ENCODE assay signal across 15 mouse cellular contexts in the genomic region with DNA sequence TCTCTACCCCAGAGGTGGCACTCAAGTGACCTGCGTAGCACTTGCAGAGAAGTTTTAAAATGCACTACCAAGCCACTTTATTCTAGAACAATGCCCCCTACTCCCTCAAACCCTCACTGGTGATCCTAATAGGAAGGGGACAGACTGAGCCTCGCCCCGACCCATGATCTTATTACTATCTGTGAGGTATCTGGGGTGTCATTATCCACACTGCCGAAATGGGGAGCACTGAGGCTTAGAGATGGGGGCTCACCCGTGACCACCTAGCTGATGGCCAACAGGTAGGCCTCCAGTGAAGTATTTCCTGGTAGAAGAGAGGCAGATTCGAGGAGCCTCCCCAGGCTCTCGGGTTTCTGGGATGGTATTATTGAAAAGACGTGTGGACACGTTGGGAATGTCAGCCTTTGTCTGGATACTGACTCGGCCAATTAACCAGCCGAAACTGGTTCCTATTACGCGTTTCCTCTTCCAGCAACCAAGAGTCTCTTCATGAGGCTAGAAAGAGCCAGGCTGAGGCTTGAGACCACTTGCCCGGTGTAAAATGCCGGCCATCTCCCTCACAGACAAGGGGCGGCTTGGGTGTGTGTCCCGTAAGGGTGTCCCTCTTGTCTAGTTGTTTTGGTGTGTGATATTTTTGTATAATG. TPM values are rescaled to one million over a fixed set of nuclear protein-coding genes. Genes with fewer than 3 reads are reported as not detected.
A peak's percentile ranks its signal among the peaks of the same experiment; 100 is the strongest.
DNase-seq lines count a peak whose midpoint lies in the region; ATAC-seq and TF ChIP-seq lines count a peak whose summit lies in the region.
"Had no signal": no experiment of that assay in that cellular context is flagged by ENCODE, and none has a peak within 500 bp of the region (broad histone marks: within the 10 kb centered on the region; RNA-seq: fewer than 3 reads in every experiment).

No protein-coding gene starts in this region.

- 81% methylated on average over 17 of the region's 17 CpGs for WGBS in hindbrain, embryonic 10.5 days
- 84% methylated on average over 17 of the region's 17 CpGs for WGBS in hindbrain, embryonic 14.5 days
- 43% methylated on average over 17 of the region's 17 CpGs for WGBS in liver, embryonic 14.5 days (ENCODE audit: insufficient replicate concordance)

- H3K36me3 ChIP-seq in hindbrain, embryonic 10.5 days: no peaks in the 10 kb centered on the region
- H3K36me3 ChIP-seq in hindbrain, embryonic 14.5 days (replicated peaks; ENCODE audit: control insufficient read depth, insufficient read depth): no peaks in the 10 kb centered on the region
- H3K36me3 ChIP-seq in G1E (replicated peaks): peaks cover 47% of the 10 kb centered on the region
- H3K36me3 ChIP-seq in liver, embryonic 14.5 days (replicated peaks; ENCODE audit: control insufficient read depth, insufficient read depth, low read depth): peaks cover 23% of the 10 kb centered on the region
- H3K36me3 ChIP-seq: embryonic facial prominence, embryonic 13.5 days; midbrain, embryonic 15.5 days; neural tube, embryonic 13.5 days had no signal

- no peak for ATAC-seq in hindbrain, embryonic 14.5 days (ENCODE audit: low FRiP score)
- ATAC-seq in G1E (ENCODE audit: extremely low read depth, insufficient number of reproducible peaks, low FRiP score, poor library complexity, severe bottlenecking): no peak
- no peak for ATAC-seq in liver, embryonic 14.5 days (ENCODE audit: insufficient read depth)
- no peak for ATAC-seq in inflammation-experienced regulatory T-cells, adult 6 months
- ATAC-seq: lung, postnatal 0 days; midbrain, embryonic 15.5 days had no signal

- no peak overlapping the region for H3K9ac ChIP-seq in hindbrain, embryonic 14.5 days
- peak overlapping the region; percentile 80 for H3K9ac ChIP-seq in liver, embryonic 14.5 days (replicated peaks)
- H3K9ac ChIP-seq: embryonic facial prominence, embryonic 13.5 days; midbrain, embryonic 15.5 days; neural tube, embryonic 13.5 days had no signal

- TF ChIP-seq POLR2A in bone marrow macrophage, adult 2 months (IDR thresholded peaks at IDR 0.05; ENCODE audit: borderline replicate concordance, low read depth, low read length): no peak

- H3K9me3 ChIP-seq in hindbrain, embryonic 10.5 days: peaks cover 6% of the 10 kb centered on the region; the same call in 1 of the 2 replicates
- no peaks in the 10 kb centered on the region for H3K9me3 ChIP-seq in hindbrain, embryonic 14.5 days (ENCODE audit: control insufficient read depth, low read length)
- no peaks in the 10 kb centered on the region; the same call in 1 of the 2 replicates for H3K9me3 ChIP-seq in G1E (replicated peaks)
- H3K9me3 ChIP-seq in liver, embryonic 14.5 days (ENCODE audit: control insufficient read depth, low read length): no peaks in the 10 kb centered on the region
- H3K9me3 ChIP-seq: embryonic facial prominence, embryonic 13.5 days; midbrain, embryonic 15.5 days; neural tube, embryonic 13.5 days had no signal

- peak overlapping the region; percentile 67; the same call in 1 of the 2 replicates for H3K4me3 ChIP-seq in hindbrain, embryonic 10.5 days
- H3K4me3 ChIP-seq in hindbrain, embryonic 14.5 days (replicated peaks; ENCODE audit: low read length): no peak overlapping the region
- peak overlapping the region; percentile 98 for H3K4me3 ChIP-seq in G1E (ENCODE audit: low read depth, low read length)
- peak overlapping the region; percentile 78 for H3K4me3 ChIP-seq in bone marrow macrophage, adult 2 months (ENCODE audit: insufficient read depth, low read length)
- H3K4me3 ChIP-seq in liver, embryonic 14.5 days (ENCODE audit: insufficient read depth in 1 of 2, low read depth in 2 of 2, low read length in 2 of 2): peak overlapping the region; percentile 86 to 89
- H3K4me3 ChIP-seq: midbrain, embryonic 15.5 days had no signal

- no peak for TF ChIP-seq CTCF in G1E (IDR thresholded peaks at IDR 0.05; ENCODE audit: low read depth, low read length)
- no peak for TF ChIP-seq CTCF in bone marrow macrophage, adult 2 months (IDR thresholded peaks at IDR 0.05; ENCODE audit: low read depth, low read length)
- TF ChIP-seq CTCF in liver, embryonic 14.5 days (IDR thresholded peaks at IDR 0.05; ENCODE audit: low read depth): no peak

- no peak overlapping the region for H3K27ac ChIP-seq in hindbrain, embryonic 10.5 days
- no peak overlapping the region for H3K27ac ChIP-seq in hindbrain, embryonic 14.5 days
- peak overlapping the region; percentile 91 for H3K27ac ChIP-seq in bone marrow macrophage, adult 2 months (ENCODE audit: insufficient read depth, low read depth, low read length)
- H3K27ac ChIP-seq in liver, embryonic 14.5 days: peak overlapping the region; percentile 97
- H3K27ac ChIP-seq: embryonic facial prominence, embryonic 13.5 days; midbrain, embryonic 15.5 days; neural tube, embryonic 13.5 days had no signal

- no peak for TF ChIP-seq EP300 in liver, embryonic 14.5 days (IDR thresholded peaks at IDR 0.05; ENCODE audit: low read depth)

- H3K4me2 ChIP-seq in hindbrain, embryonic 14.5 days (replicated peaks): no peak overlapping the region
- peak overlapping the region; percentile 92 for H3K4me2 ChIP-seq in liver, embryonic 14.5 days (ENCODE audit: low read depth)
- H3K4me2 ChIP-seq: neural tube, embryonic 13.5 days had no signal

- DNase-seq in hindbrain, embryonic 10.5 days (ENCODE audit: low spot score): no peak
- no peak for DNase-seq in hindbrain, embryonic 14.5 days (ENCODE audit: low spot score)
- no peak for DNase-seq in G1E (ENCODE audit: low spot score)
- no peak for DNase-seq in liver, embryonic 14.5 days (ENCODE audit: low read depth in 3 of 3, low spot score in 3 of 3)
- no peak for DNase-seq in frontal cortex, postnatal 25 days (ENCODE audit: low spot score in 2 of 2)
- DNase-seq: cerebellum, postnatal 14 days; retina, postnatal 1 day had no signal

- H3K27me3 ChIP-seq in hindbrain, embryonic 10.5 days (ENCODE audit: insufficient read depth, poor library complexity, severe bottlenecking): peaks cover 39% of the 10 kb centered on the region
- peaks cover 23% of the 10 kb centered on the region for H3K27me3 ChIP-seq in hindbrain, embryonic 14.5 days (ENCODE audit: control insufficient read depth, insufficient read depth, low read length)
- no peaks in the 10 kb centered on the region for H3K27me3 ChIP-seq in G1E (ENCODE audit: insufficient read depth, low read length)
- no peaks in the 10 kb centered on the region for H3K27me3 ChIP-seq in liver, embryonic 14.5 days (ENCODE audit: control insufficient read depth, insufficient read depth, low read length)
- H3K27me3 ChIP-seq: CH12.LX had no signal

- H3K4me1 ChIP-seq in hindbrain, embryonic 10.5 days (replicated peaks): peaks cover 25% of the 10 kb centered on the region
- 0 out of 2 replicates have a peak, but pooled peaks cover 3% of the 10 kb centered on the region for H3K4me1 ChIP-seq in hindbrain, embryonic 14.5 days (replicated peaks; ENCODE audit: control insufficient read depth, insufficient read depth, low read length)
- H3K4me1 ChIP-seq in G1E (ENCODE audit: insufficient read depth, low read depth, low read length): peaks cover 74% of the 10 kb centered on the region
- peaks cover 45% of the 10 kb centered on the region for H3K4me1 ChIP-seq in bone marrow macrophage, adult 2 months (ENCODE audit: control insufficient read depth, insufficient read depth, low read length)
- peaks cover 29 to 51% of the 10 kb centered on the region in 2 experiments for H3K4me1 ChIP-seq in liver, embryonic 14.5 days (replicated peaks; ENCODE audit: control insufficient read depth in 2 of 2, insufficient read depth in 2 of 2, low read length in 1 of 2)

RNA-seq across cellular contexts. Expression of a gene that starts 2.2 kb away (rescaled TPM):
- 30.0 and 40.7 TPM in 2 replicates for polyA plus RNA-seq in hindbrain, embryonic 10.5 days (2016; fragmentation: Nextera tagmentation; extraction: Ambion mirVana)
- polyA plus RNA-seq in hindbrain, embryonic 14.5 days (2014; fragmentation: Nextera tagmentation; extraction: Ambion mirVana): 35.2 and 36.5 TPM in 2 replicates
- total RNA-seq in G1E (2014; fragmentation: Nextera tagmentation): 514 and 555 TPM in 2 replicates
- 239 and 269 TPM in 2 replicates for total RNA-seq in G1E (2017)
- polyA plus RNA-seq in G1E (2012): 139 and 160 TPM in 2 replicates
- 889 and 906 TPM in 2 replicates for polyA plus RNA-seq in bone marrow macrophage, adult 2 months (2012; ENCODE audit: insufficient read depth, insufficient read length, missing spikeins)
- 81.8 and 106 TPM in 2 replicates for polyA plus RNA-seq in liver, embryonic 14.5 days (2012; rRNA removed)
- polyA plus RNA-seq in liver, embryonic 14.5 days (2014; fragmentation: Nextera tagmentation; extraction: Ambion mirVana): 369 and 390 TPM in 2 replicates
- 10 to 100 TPM; 15.6 to 20.4 (median 17.6) TPM for polyA plus RNA-seq in inflammation-experienced regulatory T-cells, adult 6 months (2017; shearing (Covaris generic))

RNA-seq across cellular contexts. Expression of a gene that starts 22.7 kb away (rescaled TPM):
- 1.0 and 1.2 TPM in 2 replicates for polyA plus RNA-seq in hindbrain, embryonic 10.5 days (2016; fragmentation: Nextera tagmentation; extraction: Ambion mirVana)
- polyA plus RNA-seq in hindbrain, embryonic 14.5 days (2014; fragmentation: Nextera tagmentation; extraction: Ambion mirVana): 0.54 and 0.90 TPM in 2 replicates
- total RNA-seq in G1E (2014; fragmentation: Nextera tagmentation) (1.1 and 3.3 TPM in 2 replicates), G1E (2017) (1.0 and 1.4 TPM in 2 replicates)
- 0.96 and 1.6 TPM in 2 replicates for polyA plus RNA-seq in G1E (2012)
- 0.53 TPM in 1 of 2 replicates, not detected in the other for polyA plus RNA-seq in bone marrow macrophage, adult 2 months (2012; ENCODE audit: insufficient read depth, insufficient read length, missing spikeins)
- polyA plus RNA-seq in liver, embryonic 14.5 days (2012; rRNA removed): 0.04 and 0.07 TPM in 2 replicates
- polyA plus RNA-seq in liver, embryonic 14.5 days (2014; fragmentation: Nextera tagmentation; extraction: Ambion mirVana): 0.16 and 0.47 TPM in 2 replicates
- polyA plus RNA-seq in inflammation-experienced regulatory T-cells, adult 6 months (2017; shearing (Covaris generic)): 100 to 1,000 TPM; 373 to 445 (median 435) TPM
- total RNA-seq: left cerebral cortex, postnatal 14 days had no signal

RNA-seq across cellular contexts. Expression of a gene that starts 56.2 kb away (rescaled TPM):
- 11.2 and 11.4 TPM in 2 replicates for polyA plus RNA-seq in hindbrain, embryonic 10.5 days (2016; fragmentation: Nextera tagmentation; extraction: Ambion mirVana)
- polyA plus RNA-seq in hindbrain, embryonic 14.5 days (2014; fragmentation: Nextera tagmentation; extraction: Ambion mirVana): 6.0 and 8.4 TPM in 2 replicates
- total RNA-seq in G1E (2014; fragmentation: Nextera tagmentation) (14.2 and 16.1 TPM in 2 replicates), G1E (2017) (15.8 and 15.9 TPM in 2 replicates)
- polyA plus RNA-seq in G1E (2012): 24.9 and 27.3 TPM in 2 replicates
- polyA plus RNA-seq in bone marrow macrophage, adult 2 months (2012; ENCODE audit: insufficient read depth, insufficient read length, missing spikeins): 59.7 and 60.3 TPM in 2 replicates
- 3.5 and 4.8 TPM in 2 replicates for polyA plus RNA-seq in liver, embryonic 14.5 days (2012; rRNA removed)
- polyA plus RNA-seq in liver, embryonic 14.5 days (2014; fragmentation: Nextera tagmentation; extraction: Ambion mirVana): 2.4 and 3.4 TPM in 2 replicates
- polyA plus RNA-seq in inflammation-experienced regulatory T-cells, adult 6 months (2017; shearing (Covaris generic)): 100 to 1,000 TPM in 2 of 3 experiments, 10 to 100 TPM in 1; 84.1 to 109 (median 101) TPM

Comparison
In these comparisons a context has a peak if more than half of its experiments do, and no peak if none do; other contexts are left out.
1. H3K27ac ChIP-seq: peak in bone marrow macrophage, adult 2 months (single experiment) and liver, embryonic 14.5 days (single experiment); none in hindbrain, embryonic 10.5 days (single experiment) and hindbrain, embryonic 14.5 days (single experiment).
2. RNA of a gene that starts 22.7 kb away (polyA plus RNA-seq): 373 to 445 TPM in inflammation-experienced regulatory T-cells, adult 6 months; 1.0 to 1.2 TPM in hindbrain, embryonic 10.5 days, 0.96 to 1.6 TPM in G1E, 0.54 to 0.90 TPM in hindbrain, embryonic 14.5 days, 0.04 to 0.47 TPM in liver, embryonic 14.5 days and 0.53 TPM in bone marrow macrophage, adult 2 months; every median in the first group is over 100 times any median in the second.